Mouse (Mus musculus) embryo, embryonic 10 days (tissue): ENCODE measurements around the gene Ccnh.
A peak's percentile ranks its signal among the peaks of the same experiment; 100 is the strongest.
"Not testable (repeated sequence)": the region's sequence is repeated elsewhere in the genome, so short reads cannot be mapped to it uniquely, and the experiment has no call there.

ENCODE experiments used
- DNase-seq: peaks from one replicate; pipeline ENCODE4 v3.0.0-alpha.2; 2015; ENCODE audit warnings: low spot score

Ccnh gene

GRCm38 (mm10) chr13:85188903-85189643, at the start of gene Ccnh:
Ccnh (plus strand) TSS chr13:85189408.
- peak; percentile 92 for DNase-seq

- DNase-seq, result not testable (repeated sequence)
Observed at GRCm38 (mm10) chr13:85143361-85143760, 45.8 kb upstream of the Ccnh start.

- no peak for DNase-seq
Observed at GRCm38 (mm10) chr13:85146471-85146870, 42.7 kb upstream of the Ccnh start.

GRCm38 (mm10) chr13:85154746-85155145, 34.5 kb upstream of the Ccnh start:
- DNase-seq, result no peak

- DNase-seq, result no peak
Observed at GRCm38 (mm10) chr13:85159971-85160370, 29.2 kb upstream of the Ccnh start.

GRCm38 (mm10) chr13:85164512-85165124, 24.6 kb upstream of the Ccnh start:
- no peak for DNase-seq

- peak; percentile 55 for DNase-seq
Observed at GRCm38 (mm10) chr13:85189644-85190121, 475 bp downstream of the Ccnh start.

GRCm38 (mm10) chr13:85191253-85191652, 2.0 kb downstream of the Ccnh start:
- DNase-seq, result no peak

- DNase-seq, result no peak
Observed at GRCm38 (mm10) chr13:85207493-85207892, 18.3 kb downstream of the Ccnh start.

- no peak for DNase-seq
Observed at GRCm38 (mm10) chr13:85208656-85209055, 19.4 kb downstream of the Ccnh start.

GRCm38 (mm10) chr13:85210353-85210752, 21.1 kb downstream of the Ccnh start:
- DNase-seq, result no peak

- DNase-seq, result no peak
Observed at GRCm38 (mm10) chr13:85218656-85219055, 29.4 kb downstream of the Ccnh start.

GRCm38 (mm10) chr13:85238760-85239159, 49.6 kb downstream of the Ccnh start:
- no peak for DNase-seq
